Mouse (Mus musculus) myocyte (in vitro differentiated cells): ENCODE results near the gene Cisd2.

Source experiments
- CEBPB ChIP-seq: IDR thresholded peaks from 2 replicates; pipeline ENCODE4 v1.6.1; 2011; ENCODE audit warnings: mild to moderate bottlenecking, moderate library complexity; ENCODE audit not compliant: poor library complexity, insufficient read depth, severe bottlenecking
- E2F4 ChIP-seq: IDR thresholded peaks from one replicate; pipeline ENCODE4 v1.6.1; 2011; ENCODE audit warnings: mild to moderate bottlenecking, control low read depth, moderate library complexity; ENCODE audit not compliant: insufficient read depth
- MAX ChIP-seq: IDR thresholded peaks from one replicate; pipeline ENCODE4 v1.6.1; 2011; ENCODE audit warnings: low read depth, mild to moderate bottlenecking, control low read depth
- MYOD1 ChIP-seq, 3 experiments: IDR thresholded peaks; one replicate each; pipeline ENCODE4 v1.6.1; 2011; ENCODE audit warnings: control low read depth in 2 of 3, low read depth in 2 of 3, mild to moderate bottlenecking in 2 of 3, moderate library complexity in 1 of 3; ENCODE audit not compliant: insufficient read length in 2 of 3, control insufficient read depth in 1 of 3
- MYOG ChIP-seq, 3 experiments: IDR thresholded peaks; one replicate each; pipeline ENCODE4 v1.6.1; 2011; ENCODE audit warnings: control low read depth in 2 of 3, low read depth in 2 of 3, mild to moderate bottlenecking in 2 of 3; ENCODE audit not compliant: insufficient read length in 2 of 3, control insufficient read depth in 1 of 3, insufficient read depth in 1 of 3
- POLR2A ChIP-seq: IDR thresholded peaks from one replicate; pipeline ENCODE4 v1.6.1; 2011; ENCODE audit warnings: low read depth, mild to moderate bottlenecking, control low read depth, moderate library complexity; ENCODE audit not compliant: insufficient read length
- POLR2AphosphoS2 ChIP-seq: IDR thresholded peaks from one replicate; pipeline ENCODE4 v1.6.1; 2011; ENCODE audit warnings: low read depth, control low read depth; ENCODE audit not compliant: insufficient read length
- REST ChIP-seq: IDR thresholded peaks from one replicate; pipeline ENCODE4 v1.6.1; 2011; ENCODE audit warnings: mild to moderate bottlenecking, control low read depth, moderate library complexity; ENCODE audit not compliant: insufficient read depth, insufficient read length
- SRF ChIP-seq: IDR thresholded peaks from one replicate; pipeline ENCODE4 v1.6.1; 2011; ENCODE audit warnings: low read depth; ENCODE audit not compliant: control insufficient read depth, insufficient read length
- TCF3 ChIP-seq: IDR thresholded peaks from one replicate; pipeline ENCODE4 v1.6.1; 2011; ENCODE audit warnings: low read depth, control low read depth; ENCODE audit not compliant: insufficient read length
- USF1 ChIP-seq: IDR thresholded peaks from one replicate; pipeline ENCODE4 v1.6.1; 2011; ENCODE audit warnings: low read depth, mild to moderate bottlenecking, control low read depth, moderate library complexity

- TF ChIP-seq MAX (no peak), POLR2A (no peak), SRF (no peak), POLR2AphosphoS2 (no peak), MYOG (IDR thresholded peaks at IDR 0.05; ENCODE audit: control insufficient read depth in 1 of 3, insufficient read depth in 1 of 3, insufficient read length in 2 of 3, low read depth in 2 of 3) (no peak), CEBPB (no peak), USF1 (no peak), MYOD1 (IDR thresholded peaks at IDR 0.05; ENCODE audit: control insufficient read depth in 1 of 3, insufficient read length in 2 of 3, low read depth in 2 of 3) (no peak), TCF3 (no peak), REST (no peak), E2F4 (no peak)
Observed at GRCm38 (mm10) chr3:135422232-135422855, 1.4 kb downstream of the Cisd2 start.
